Mouse (Mus musculus): ENCODE data around the gene Ddias. TPM values are rescaled to one million over a fixed set of nuclear protein-coding genes. Genes with fewer than 3 reads are reported as not detected.

Gene Ddias
- total RNA-seq, 1 experiment from 2014 or later, result 1.7 TPM

GRCm38 (mm10) chr7:92848246-92848645 lies 25.8 kb downstream of the Ddias start:
- no peak for DNase-seq

GRCm38 (mm10) chr7:92842254-92842653 lies 31.8 kb downstream of the Ddias start:
- DNase-seq, result no peak

- no peak for DNase-seq
Observed at GRCm38 (mm10) chr7:92837907-92838306, 36.1 kb downstream of the Ddias start.

- no peak for DNase-seq
Observed at GRCm38 (mm10) chr7:92837226-92837625, 36.8 kb downstream of the Ddias start.

- no peak for DNase-seq
Observed at GRCm38 (mm10) chr7:92836447-92836846, 37.6 kb downstream of the Ddias start.

- DNase-seq, result no peak
Observed at GRCm38 (mm10) chr7:92834391-92834790, 39.7 kb downstream of the Ddias start.

GRCm38 (mm10) chr7:92832395-92832794 lies 41.7 kb downstream of the Ddias start:
- DNase-seq, result no peak

- DNase-seq, result no peak
Observed at GRCm38 (mm10) chr7:92827981-92828380, 46.1 kb downstream of the Ddias start.

- DNase-seq, result no peak
Observed at GRCm38 (mm10) chr7:92826248-92826647, 47.8 kb downstream of the Ddias start.

- no peak for DNase-seq
Observed at GRCm38 (mm10) chr7:92822409-92823101, 51.5 kb downstream of the Ddias start.

- no peak for DNase-seq
Observed at GRCm38 (mm10) chr7:92821871-92822270, 52.2 kb downstream of the Ddias start.

- DNase-seq, result no peak
Observed at GRCm38 (mm10) chr7:92820941-92821465, 53.0 kb downstream of the Ddias start.

GRCm38 (mm10) chr7:92820410-92820809 lies 53.6 kb downstream of the Ddias start:
- DNase-seq, result no peak

- no peak for DNase-seq
Observed at GRCm38 (mm10) chr7:92819656-92820055, 54.4 kb downstream of the Ddias start.

GRCm38 (mm10) chr7:92817886-92818285 lies 56.2 kb downstream of the Ddias start:
- no peak for DNase-seq

- no peak for DNase-seq
Observed at GRCm38 (mm10) chr7:92817242-92817641, 56.8 kb downstream of the Ddias start.

- DNase-seq, result no peak
Observed at GRCm38 (mm10) chr7:92811667-92812279, 62.3 kb downstream of the Ddias start.

Other genes starting within 250 kb of the Ddias start
- gene Ankrd42, start 237.1 kb downstream of the Ddias start, total RNA-seq (2021), result 9.5 and 9.7 TPM in 2 replicates
- 63.6 and 65.1 TPM in 2 replicates for gene Pcf11, start 204.3 kb downstream of the Ddias start, total RNA-seq (2021)
- 2.8 and 3.2 TPM in 2 replicates for gene Rab30, start 132.6 kb downstream of the Ddias start, total RNA-seq (2021)
- 10.6 and 11.1 TPM in 2 replicates for gene Prcp, start 223 bp upstream of the Ddias start, total RNA-seq (2021)
- 3.5 and 3.6 TPM in 2 replicates for gene Fam181b, start 205.6 kb upstream of the Ddias start, total RNA-seq (2021)